In the genomic region with DNA sequence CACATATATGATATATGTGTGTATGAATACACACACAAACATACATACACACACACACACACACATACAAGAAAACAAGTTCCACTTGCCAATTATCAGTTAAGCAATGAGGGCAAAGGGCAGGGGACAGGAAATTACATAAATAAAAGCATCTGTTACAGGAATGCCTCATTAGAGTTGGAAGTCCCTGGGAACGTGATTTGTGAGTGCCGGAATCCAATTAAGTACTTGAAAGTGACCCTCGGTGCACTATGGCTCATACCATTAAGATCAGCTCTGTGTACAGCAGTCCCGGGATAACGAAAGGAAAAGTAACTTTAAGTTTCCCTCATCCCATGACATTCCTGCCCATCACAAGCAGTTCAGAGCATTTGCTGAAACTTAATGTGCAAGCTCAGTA, we compare ENCODE assay signal across 20 mouse cellular contexts.
DNase-seq lines count a peak whose midpoint lies in the region; ATAC-seq and TF ChIP-seq lines count a peak whose summit lies in the region.
"Had no signal": no experiment of that assay in that cellular context is flagged by ENCODE, and none has a peak within 500 bp of the region (broad histone marks: within the 10 kb centered on the region; RNA-seq: fewer than 3 reads in every experiment).

No protein-coding gene starts in this region.

- TF ChIP-seq POLR2A in small intestine, adult 2 months (IDR thresholded peaks at IDR 0.05; ENCODE audit: low read depth, low read length): no peak

- H3K36me3 ChIP-seq in lung, postnatal 0 days (ENCODE audit: insufficient read depth, low read length): no peaks in the 10 kb centered on the region
- no peaks in the 10 kb centered on the region for H3K36me3 ChIP-seq in small intestine, adult 2 months (ENCODE audit: control insufficient read depth, insufficient read depth, low read length)
- H3K36me3 ChIP-seq: embryonic facial prominence, embryonic 13.5 days; forebrain, embryonic 10.5 days; limb, embryonic 15.5 days; midbrain, embryonic 15.5 days; stomach, embryonic 15.5 days had no signal

- no peaks in the 10 kb centered on the region for H3K27me3 ChIP-seq in lung, postnatal 0 days (replicated peaks; ENCODE audit: insufficient read depth, low read length)
- H3K27me3 ChIP-seq in small intestine, adult 2 months (ENCODE audit: control insufficient read depth, insufficient read depth, low read length): no peaks in the 10 kb centered on the region
- H3K27me3 ChIP-seq: embryonic facial prominence, embryonic 13.5 days; limb, embryonic 15.5 days; midbrain, embryonic 15.5 days; stomach, embryonic 15.5 days had no signal

- whole genome bisulfite sequencing in lung, postnatal 0 days: 59% methylated on average over 5 of the region's 5 CpGs
- WGBS in small intestine, adult 2 months: 81% methylated on average over 5 of the region's 5 CpGs

- no peak overlapping the region for H3K4me3 ChIP-seq in lung, postnatal 0 days (ENCODE audit: low read depth, low read length)
- no peak overlapping the region for H3K4me3 ChIP-seq in small intestine, adult 2 months (ENCODE audit: low read depth, low read length)
- H3K4me3 ChIP-seq: embryonic facial prominence, embryonic 13.5 days; forebrain, embryonic 10.5 days; limb, embryonic 15.5 days; midbrain, embryonic 15.5 days; stomach, embryonic 15.5 days had no signal

- intact Hi-C loops in heart, postnatal 14 days (cut with DNase I): loop anchor here (10.0 kb wide), 1 partner anchor 249 kb away; a partner anchor contains a TSS

- ATAC-seq in lung, postnatal 0 days: 0 out of 2 replicates have a peak, but pooled peaks have one; percentile 19
- ATAC-seq: inflammation-experienced regulatory T-cells, adult 6 months; midbrain, embryonic 15.5 days had no signal

- H3K4me1 ChIP-seq in lung, postnatal 0 days (ENCODE audit: insufficient read depth, low read depth, low read length): no peaks in the 10 kb centered on the region
- no peaks in the 10 kb centered on the region for H3K4me1 ChIP-seq in small intestine, adult 2 months (ENCODE audit: control insufficient read depth, insufficient read depth, insufficient read length, low read length)
- H3K4me1 ChIP-seq: embryonic facial prominence, embryonic 13.5 days; limb, embryonic 15.5 days; midbrain, embryonic 15.5 days; stomach, embryonic 15.5 days had no signal

- TF ChIP-seq CTCF in lung, postnatal 0 days (IDR thresholded peaks at IDR 0.05): no peak
- TF ChIP-seq CTCF in small intestine, adult 2 months (IDR thresholded peaks at IDR 0.05; ENCODE audit: extremely low read depth, insufficient read length, insufficient replicate concordance, low read depth, low read length): no peak

- H3K9ac ChIP-seq in lung, postnatal 0 days (replicated peaks; ENCODE audit: low read depth): no peak overlapping the region
- H3K9ac ChIP-seq: embryonic facial prominence, embryonic 13.5 days; limb, embryonic 15.5 days; midbrain, embryonic 15.5 days; stomach, embryonic 15.5 days had no signal

- TF ChIP-seq EP300 in lung, postnatal 0 days (IDR thresholded peaks at IDR 0.05): no peak; the same call in 1 of the 2 replicates

- no peak overlapping the region for H3K27ac ChIP-seq in lung, postnatal 0 days (ENCODE audit: low read length)
- 0 out of 2 replicates have a peak overlapping the region, but pooled peaks have one; percentile 33 for H3K27ac ChIP-seq in small intestine, adult 2 months (ENCODE audit: insufficient read depth, low read depth, low read length)
- H3K27ac ChIP-seq: embryonic facial prominence, embryonic 13.5 days; forebrain, embryonic 10.5 days; limb, embryonic 15.5 days; macrophage; midbrain, embryonic 15.5 days; stomach, embryonic 15.5 days had no signal

- H3K4me2 ChIP-seq in lung, postnatal 0 days (replicated peaks; ENCODE audit: low read depth, low read length): no peak overlapping the region
- H3K4me2 ChIP-seq: embryonic facial prominence, embryonic 13.5 days; limb, embryonic 15.5 days; midbrain, embryonic 15.5 days; stomach, embryonic 15.5 days had no signal

- H3K9me3 ChIP-seq in lung, postnatal 0 days (ENCODE audit: low read length): no peaks in the 10 kb centered on the region
- H3K9me3 ChIP-seq: embryonic facial prominence, embryonic 13.5 days; forebrain, embryonic 10.5 days; limb, embryonic 15.5 days; midbrain, embryonic 15.5 days; stomach, embryonic 15.5 days had no signal

- DNase-seq in heart, adult 11 months: peak; percentile 79
- DNase-seq in heart, postnatal 14 days: no peak
- DNase-seq in lung, postnatal 0 days (ENCODE audit: low spot score): peak; percentile 35
- DNase-seq in lung, postnatal 4 days: no peak
- peak; percentile 59 for DNase-seq in kidney, postnatal 14 days
- no peak for DNase-seq in layer of hippocampus, adult 9-11 months
- DNase-seq in spleen, adult 18-20 months: no peak
- DNase-seq: adrenal gland, adult 2 months; cerebellum, adult 9-10 months; heart, postnatal 36 days; right cerebral cortex, postnatal 4 days; thymus, postnatal 36 days had no signal

Comparison
In these comparisons a context has a peak if more than half of its experiments do, and no peak if none do; other contexts are left out.
1. DNase-seq: peak in heart, adult 11 months (single experiment), lung, postnatal 0 days (single experiment) and kidney, postnatal 14 days (single experiment); none in heart, postnatal 14 days (0 of 2), lung, postnatal 4 days (0 of 2), layer of hippocampus, adult 9-11 months (single experiment) and spleen, adult 18-20 months (0 of 2).